Mouse (Mus musculus): ENCODE results near the gene Rraga.
A peak's percentile ranks its signal among the peaks of the same experiment; 100 is the strongest.
"Not testable (repeated sequence)": the region's sequence is repeated elsewhere in the genome, so short reads cannot be mapped to it uniquely, and the experiment has no call there.

Rraga gene

DNA sequence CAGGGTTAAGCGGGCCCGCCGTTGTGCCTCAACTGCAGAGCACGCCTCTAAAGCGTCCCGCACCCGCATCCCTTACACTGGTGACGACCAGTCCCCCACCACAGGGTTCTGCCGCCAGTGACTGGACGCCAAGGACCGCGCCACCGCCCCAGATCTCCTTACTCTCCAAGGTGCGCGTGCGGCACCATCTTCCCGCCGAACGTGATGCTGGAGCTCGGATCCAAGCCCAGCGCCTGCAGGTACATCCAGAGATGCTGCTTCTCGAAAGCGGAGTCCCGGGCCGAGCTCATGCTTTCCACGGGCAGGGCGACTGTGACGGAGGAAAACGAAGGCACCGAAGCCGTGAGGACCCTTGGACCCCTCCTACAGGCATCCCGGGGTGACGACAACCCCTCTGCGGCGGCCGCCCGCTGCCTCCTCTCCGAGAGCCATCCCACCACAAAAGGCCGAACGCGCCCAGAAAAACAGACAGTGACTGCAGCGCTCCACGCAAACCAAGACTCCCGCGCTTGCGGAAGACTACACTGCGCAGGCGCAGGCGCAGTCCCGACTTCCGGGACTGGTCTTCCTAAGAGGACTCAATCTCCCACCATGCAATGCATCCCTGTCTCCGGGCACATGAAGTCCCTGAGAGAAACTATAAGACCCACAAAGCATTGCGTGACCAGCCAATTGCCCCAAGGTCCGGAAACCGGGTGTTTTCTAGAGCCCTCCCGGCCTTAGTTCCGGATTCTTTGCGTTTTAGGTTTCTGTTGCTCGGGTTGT is 36.2 kb downstream of the Rraga start, which contains the start of gene Haus6:
TSS of gene Haus6 (minus strand) at position 532 of the 765 bp plus-strand sequence.
- DNase-seq: peak; percentile 96

DNA sequence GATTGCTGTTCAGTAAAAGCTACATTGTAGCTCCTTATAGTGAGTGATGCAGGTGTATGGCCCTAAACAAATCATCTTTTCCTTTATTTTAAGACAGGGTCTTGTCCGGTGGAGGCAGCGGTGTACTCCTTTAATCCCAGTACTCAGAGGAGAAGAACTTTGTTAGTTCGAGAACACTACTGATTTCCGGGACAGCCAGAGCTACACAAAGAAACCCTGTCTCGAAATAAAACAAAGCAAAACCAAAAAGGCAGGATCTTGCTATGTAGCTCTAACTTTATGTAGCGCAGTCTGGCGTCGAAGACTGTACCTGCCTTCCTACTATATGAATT is 36.8 kb downstream of the Rraga start:
- DNase-seq: no peak

- no peak for DNase-seq
These were observed 45.0 kb downstream of the Rraga start for GRCm38 (mm10) chr4:86620506-86620905.

DNA sequence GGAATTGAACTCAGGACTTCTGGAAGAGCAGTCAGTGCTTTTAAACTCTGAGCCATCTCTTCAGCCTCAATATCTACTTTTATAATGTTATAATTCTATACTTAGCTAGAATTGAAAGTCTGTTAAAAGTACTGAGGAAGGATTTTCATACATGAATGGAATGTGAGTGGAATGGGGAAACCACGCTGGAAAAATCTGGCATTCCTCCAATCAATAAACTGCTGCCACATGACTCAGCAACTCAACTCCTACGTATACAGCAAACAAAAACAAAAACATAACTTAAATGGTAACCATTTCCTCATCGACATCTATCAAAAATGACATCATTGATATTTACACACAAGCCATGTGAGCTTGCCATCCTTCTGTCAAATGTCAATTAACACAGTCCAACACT is 46.6 kb downstream of the Rraga start:
- no peak for DNase-seq

DNA sequence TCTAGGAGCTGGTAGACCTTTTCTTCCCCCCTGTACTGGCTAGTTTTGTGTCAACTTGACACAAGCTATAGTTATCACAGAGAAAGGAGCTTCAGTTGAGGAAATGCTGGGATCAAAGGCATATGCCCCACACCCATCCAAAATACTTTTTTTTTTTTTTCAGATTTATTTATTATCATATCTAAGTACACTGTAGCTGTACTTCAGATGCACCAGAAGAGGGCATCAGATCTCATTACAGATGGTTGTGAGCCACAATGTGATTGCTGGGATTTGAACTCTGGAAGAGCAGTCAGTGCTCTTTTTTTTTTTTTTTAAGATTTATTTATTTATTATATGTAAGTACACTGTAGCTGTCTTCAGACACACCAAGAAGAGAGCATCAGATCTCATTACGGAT is 47.1 kb downstream of the Rraga start:
- not testable (repeated sequence) for DNase-seq

DNA sequence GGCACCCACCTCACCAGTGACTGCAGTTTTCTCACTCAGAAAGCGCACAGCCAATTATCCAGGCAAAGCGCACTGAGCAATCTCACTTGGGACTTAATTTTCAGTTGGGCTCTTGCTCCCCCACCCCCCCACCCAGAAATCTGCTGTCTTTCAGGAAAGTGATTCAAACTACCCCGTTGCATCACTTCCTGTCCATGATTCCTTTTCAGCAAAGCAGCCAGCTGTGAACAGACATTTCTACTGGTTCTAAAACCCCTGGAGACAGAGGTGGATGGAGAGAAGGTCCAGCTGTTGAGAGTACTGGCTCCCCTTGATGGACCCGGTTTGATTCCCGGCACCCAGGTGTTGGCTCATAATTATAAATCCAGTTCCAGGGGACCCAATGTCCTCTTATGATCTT is 50.0 kb downstream of the Rraga start:
- DNase-seq: no peak

DNA sequence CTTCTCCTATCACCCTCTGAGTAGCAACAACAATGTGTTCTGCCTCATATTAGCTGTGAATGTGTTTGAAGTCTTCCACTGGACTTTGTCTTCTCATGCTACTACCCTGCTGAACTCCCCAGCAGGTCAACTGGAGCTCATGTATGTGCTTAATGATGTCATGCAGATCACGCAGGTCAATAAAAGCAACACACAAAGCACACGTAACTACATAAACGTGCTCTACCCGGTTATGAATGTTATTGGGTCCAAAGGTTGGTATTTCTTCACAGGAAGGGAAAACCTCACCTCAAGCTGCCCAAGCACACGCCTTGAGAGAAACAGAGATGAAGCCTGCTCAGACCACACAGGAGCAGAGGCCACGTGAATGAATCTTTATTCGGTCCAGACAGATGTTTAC is 51.0 kb downstream of the Rraga start:
- not testable (repeated sequence) for DNase-seq

Data from kidney, postnatal 14 days (tissue).